Mouse (Mus musculus): ENCODE data around the gene Ift43. TPM values are rescaled to one million over a fixed set of nuclear protein-coding genes. Genes with fewer than 3 reads are reported as not detected.

Ift43 gene
- polyA plus RNA-seq, 1 experiment from 2014 or later: 53.2 TPM

Other genes with a start within 250 kb of the Ift43 start
- gene Tgfb3, start 3.5 kb upstream of the Ift43 start, polyA plus RNA-seq (2014; fragmentation: Nextera tagmentation; extraction: Ambion mirVana): 3.6 and 4.0 TPM in 2 replicates
- gene Gpatch2l, start 159.3 kb downstream of the Ift43 start, polyA plus RNA-seq (2014; fragmentation: Nextera tagmentation; extraction: Ambion mirVana): 26.7 and 29.6 TPM in 2 replicates

Data from hindbrain, embryonic 14.5 days (tissue).